Mouse (Mus musculus) liver, adult (tissue): Measurements from ENCODE around the gene Gm44805.

Experiments
- GATA4 ChIP-seq: IDR thresholded peaks from 2 replicates; pipeline ENCODE4 v1.6.1; 2014; ENCODE audit warnings: mild to moderate bottlenecking, low read length; ENCODE audit not compliant: insufficient replicate concordance

The Gm44805 gene

GRCm38 (mm10) chr7:19693421-19693820 lies 12.2 kb upstream of the Gm44805 start:
- TF ChIP-seq GATA4 = no peak

DNA sequence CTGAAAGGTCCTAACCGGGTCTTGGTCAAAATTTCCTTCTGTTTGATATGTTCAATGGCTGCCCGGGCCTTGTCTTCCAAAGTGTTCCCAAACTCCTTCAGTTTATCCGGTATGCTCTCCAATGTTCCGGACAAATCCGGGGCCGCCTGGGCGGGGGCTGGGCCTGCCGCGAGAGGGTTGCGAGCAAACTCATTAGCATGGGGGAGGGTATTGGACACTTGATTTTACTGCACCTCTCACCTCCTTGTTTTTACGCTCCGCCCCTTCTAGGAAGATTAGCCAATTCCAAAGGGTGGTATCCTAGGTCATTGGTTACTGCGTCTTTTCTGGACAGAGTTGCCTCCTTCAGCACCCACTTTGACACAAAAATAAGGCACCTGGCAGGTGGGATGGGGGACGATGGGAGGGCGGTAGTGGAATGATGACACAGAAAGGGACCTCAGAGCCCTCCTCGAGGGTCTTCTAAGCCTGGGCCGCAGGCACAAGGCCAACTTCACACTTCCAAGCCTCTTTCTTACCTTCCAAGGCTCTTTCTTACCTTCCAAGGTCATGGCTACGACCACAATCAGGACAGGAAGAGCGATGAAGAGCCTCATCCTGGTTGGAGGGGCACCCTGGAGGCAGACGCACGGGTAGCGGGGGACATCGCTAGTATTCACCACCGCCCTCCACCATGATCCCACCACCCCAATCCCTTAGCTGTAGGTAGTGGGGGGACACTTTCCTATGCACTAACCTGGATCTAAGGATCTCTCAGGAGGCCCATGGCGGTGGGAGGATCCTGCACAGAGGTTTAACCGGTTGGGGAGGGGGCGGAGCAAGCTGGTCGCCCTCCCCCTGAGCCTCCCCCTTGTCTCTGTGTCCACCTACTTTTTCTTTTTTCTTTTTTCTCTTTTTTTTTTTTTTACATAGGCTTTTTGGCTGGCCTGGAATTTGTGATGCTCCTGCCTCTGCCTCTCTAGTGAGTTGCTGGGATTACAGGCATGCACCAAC lies 10.9 kb upstream of the Gm44805 start, which contains the start of gene Apoc1:
Gene Apoc1, minus strand, starts transcription at position 788 of the 993 bp plus-strand sequence.
- TF ChIP-seq GATA4 = no peak

GRCm38 (mm10) chr7:19691434-19691833 lies 10.2 kb upstream of the Gm44805 start:
- no peak for TF ChIP-seq GATA4

GRCm38 (mm10) chr7:19690845-19691244 lies 9.6 kb upstream of the Gm44805 start:
- peak; percentile 82; the same call in 1 of the 2 replicates for TF ChIP-seq GATA4

GRCm38 (mm10) chr7:19688611-19689010 lies 7.4 kb upstream of the Gm44805 start:
- no peak for TF ChIP-seq GATA4

- no peak for TF ChIP-seq GATA4
Observed at GRCm38 (mm10) chr7:19688101-19688500, 6.9 kb upstream of the Gm44805 start.

DNA sequence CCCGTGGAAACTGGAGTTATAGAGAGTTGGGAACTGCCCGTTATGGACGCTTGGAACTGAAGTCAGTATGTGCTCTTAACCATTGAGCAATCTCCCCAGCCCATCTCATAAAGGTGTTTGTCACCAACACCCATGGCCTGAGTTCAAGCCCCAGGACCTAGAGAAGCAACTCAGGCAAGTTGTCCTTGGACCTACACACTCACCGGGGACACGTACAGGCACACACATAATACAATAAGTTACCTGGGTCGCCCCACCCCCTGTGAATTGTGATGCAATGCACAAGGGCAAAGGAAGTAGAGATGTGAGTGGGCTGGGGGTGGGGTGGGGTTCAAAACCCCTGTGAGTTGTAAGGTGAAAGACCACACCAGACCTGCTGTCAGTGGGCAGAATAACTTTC lies 5.3 kb upstream of the Gm44805 start:
- TF ChIP-seq GATA4 = no peak

- TF ChIP-seq GATA4 = no peak
Observed at GRCm38 (mm10) chr7:19685374-19685773, 4.2 kb upstream of the Gm44805 start.

DNA sequence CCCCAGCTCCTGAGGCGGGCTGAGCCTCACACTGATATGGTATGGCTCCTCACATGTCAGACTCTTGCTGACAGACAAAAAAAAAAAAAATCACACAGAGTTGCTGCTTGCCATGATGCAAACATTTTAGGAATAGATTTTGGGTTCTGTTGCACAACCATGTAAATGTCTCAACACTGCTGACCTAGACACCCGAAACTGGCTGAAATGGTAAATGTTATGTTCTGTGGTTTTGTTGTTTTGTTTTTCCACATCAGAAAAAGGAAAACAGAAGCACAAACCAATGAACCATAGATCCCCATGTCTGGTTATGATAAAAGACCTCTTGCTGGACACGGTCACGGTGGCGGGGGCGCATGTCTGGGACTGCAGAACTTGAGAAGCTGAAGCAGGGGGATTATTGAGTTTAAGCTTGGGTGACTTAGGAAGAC lies 2.6 kb upstream of the Gm44805 start:
- no peak for TF ChIP-seq GATA4

GRCm38 (mm10) chr7:19682979-19683378 lies 1.8 kb upstream of the Gm44805 start:
- no peak for TF ChIP-seq GATA4

- TF ChIP-seq GATA4 = no peak
Observed at GRCm38 (mm10) chr7:19680702-19681101, 521 bp downstream of the Gm44805 start.

GRCm38 (mm10) chr7:19678901-19679300 lies 2.3 kb downstream of the Gm44805 start:
- no peak for TF ChIP-seq GATA4

DNA sequence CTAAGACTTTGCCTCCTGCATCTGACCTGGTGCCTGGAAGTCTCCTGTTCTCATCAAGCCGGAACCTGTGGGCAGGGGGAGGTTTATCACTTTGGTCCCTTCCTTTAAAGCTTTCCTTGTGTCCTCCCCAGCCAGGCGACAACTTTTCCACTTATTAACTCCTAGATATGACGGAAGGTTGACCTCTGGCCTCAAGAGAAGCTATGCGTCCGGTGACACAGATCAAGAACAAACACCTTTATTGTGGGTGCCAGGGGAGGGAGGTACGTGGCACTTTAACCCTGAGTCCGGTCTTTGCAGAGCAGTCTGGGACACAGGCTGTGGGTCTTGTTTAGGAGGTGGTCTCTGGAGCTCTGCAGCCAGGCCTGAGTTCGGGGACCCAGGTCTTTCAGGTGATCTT lies 3.4 kb downstream of the Gm44805 start, which contains the start of gene Apoc2:
Gene Apoc2, minus strand, starts transcription at position 70 of the 400 bp plus-strand sequence.
- no peak for TF ChIP-seq GATA4

DNA sequence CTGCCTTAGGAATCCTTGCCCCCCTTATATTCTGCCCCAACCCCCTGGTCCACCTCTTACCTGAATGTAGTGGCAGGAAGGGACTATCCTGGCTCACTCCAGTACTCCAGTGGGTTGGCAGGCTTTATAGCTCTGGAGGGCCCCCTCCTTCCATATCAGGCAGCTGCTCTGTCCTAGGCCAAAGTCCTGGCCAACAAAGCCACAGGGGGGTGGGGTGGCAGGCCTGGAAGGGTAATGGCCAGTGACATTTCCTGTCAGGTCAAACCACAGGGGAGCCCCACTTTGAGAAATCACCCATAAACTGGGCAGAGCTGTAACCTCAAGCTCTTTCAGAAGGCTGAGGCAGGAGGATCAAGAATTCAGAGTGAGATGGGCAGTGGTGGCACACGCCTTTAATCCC lies 4.6 kb downstream of the Gm44805 start:
- no peak; the same call in 1 of the 2 replicates for TF ChIP-seq GATA4

GRCm38 (mm10) chr7:19675824-19676223 lies 5.4 kb downstream of the Gm44805 start:
- no peak for TF ChIP-seq GATA4

DNA sequence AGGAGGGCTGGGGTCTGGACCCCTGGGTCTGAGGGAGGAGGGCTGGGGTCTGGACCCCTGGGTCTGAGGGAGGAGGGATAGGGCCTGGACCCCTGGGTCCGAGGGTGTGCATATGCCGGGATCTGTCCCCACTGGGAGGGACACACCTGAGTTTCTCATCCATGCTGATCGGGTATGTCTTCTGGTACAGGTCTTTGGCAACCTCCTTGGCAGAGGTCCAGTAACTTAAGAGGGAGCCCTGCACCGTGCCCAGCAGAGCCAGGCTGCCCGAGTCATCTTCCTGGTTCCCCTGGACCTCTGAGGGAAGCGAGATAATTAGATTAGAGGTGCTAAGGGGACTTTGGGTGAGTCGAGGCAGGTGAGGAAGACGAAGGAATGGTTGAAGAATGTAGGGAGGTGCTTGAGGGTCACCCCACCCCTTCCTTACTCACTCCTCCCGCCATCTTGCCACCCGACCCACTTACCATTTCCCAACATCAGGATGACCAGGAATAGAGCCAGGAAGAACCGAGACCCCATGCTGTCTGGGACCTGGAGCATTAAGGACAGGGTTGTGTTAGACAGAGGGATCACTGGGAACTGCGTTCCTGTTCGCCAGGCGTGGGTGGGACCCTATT lies 8.0 kb downstream of the Gm44805 start:
- no peak for TF ChIP-seq GATA4
